Mouse (Mus musculus) liver, embryonic 15.5 days (tissue): ENCODE results near the gene Wwp2. TPM values are rescaled to one million over a fixed set of nuclear protein-coding genes. Genes with fewer than 3 reads are reported as not detected.
A peak's percentile ranks its signal among the peaks of the same experiment; 100 is the strongest.
"Not testable (repeated sequence)": the region's sequence is repeated elsewhere in the genome, so short reads cannot be mapped to it uniquely, and the experiment has no call there.

Experiments used
- ATAC-seq: fragments of 200-750 bp; cut with Nextera tagmentation; 2 replicates; pipeline ENCODE4 v1.8.0; 2017; ENCODE audit warnings: moderate number of reproducible peaks, mild to moderate bottlenecking, moderate library complexity; ENCODE audit not compliant: insufficient read depth
- H3K27ac ChIP-seq: fragments of 300-500 bp; sonication (generic); replicated peaks from 2 replicates; pipeline ENCODE4 v1.5.1; 2015; ENCODE audit warnings: mild to moderate bottlenecking, inconsistent platforms
- H3K27me3 ChIP-seq: fragments of 300-500 bp; sonication (generic); 2 replicates; pipeline ENCODE4 v1.6.1; 2015; ENCODE audit warnings: mild to moderate bottlenecking, inconsistent platforms
- H3K36me3 ChIP-seq: fragments of 300-500 bp; sonication (generic); replicated peaks from 2 replicates; pipeline ENCODE4 v1.6.1; 2015; ENCODE audit warnings: moderate library complexity, mild to moderate bottlenecking, inconsistent platforms
- H3K4me1 ChIP-seq: fragments of 300-500 bp; sonication (generic); replicated peaks from 2 replicates; pipeline ENCODE4 v1.6.1; 2015; ENCODE audit warnings: inconsistent platforms
- H3K4me2 ChIP-seq: fragments of 300-500 bp; sonication (generic); 2 replicates; pipeline ENCODE4 v1.6.1; 2015; ENCODE audit warnings: moderate library complexity, mild to moderate bottlenecking, inconsistent platforms
- H3K4me3 ChIP-seq: fragments of 300-500 bp; sonication (generic); replicated peaks from 2 replicates; pipeline ENCODE4 v1.5.1; 2015; ENCODE audit warnings: mild to moderate bottlenecking, inconsistent platforms
- H3K9ac ChIP-seq: fragments of 300-500 bp; sonication (generic); 2 replicates; pipeline ENCODE4 v1.6.1; 2015; ENCODE audit warnings: moderate library complexity, mild to moderate bottlenecking, inconsistent platforms
- H3K9me3 ChIP-seq: fragments of 300-500 bp; sonication (generic); replicated peaks from 2 replicates; pipeline ENCODE4 v1.6.1; 2016; ENCODE audit warnings: inconsistent platforms
- WGBS: fragments of 180-500 bp; shearing (Covaris S2); methylation state at CpG from one replicate; pipeline ENCODE4 v1.1.7; 2015; ENCODE audit warnings: mixed read lengths; ENCODE audit not compliant: insufficient replicate concordance; 5-methylcytosine and 5-hydroxymethylcytosine counted together
- polyA plus RNA-seq: library from polyadenylated mRNA; unstranded; fragments of >200 nt; fragmentation: Nextera tagmentation; extraction: Ambion mirVana; gene quantifications from 2 replicates; pipeline ENCODE4 v1.2.1, GENCODE M21; 2015

Gene Wwp2
- polyA plus RNA-seq, 1 experiment from 2014 or later = 32.3 TPM

DNA sequence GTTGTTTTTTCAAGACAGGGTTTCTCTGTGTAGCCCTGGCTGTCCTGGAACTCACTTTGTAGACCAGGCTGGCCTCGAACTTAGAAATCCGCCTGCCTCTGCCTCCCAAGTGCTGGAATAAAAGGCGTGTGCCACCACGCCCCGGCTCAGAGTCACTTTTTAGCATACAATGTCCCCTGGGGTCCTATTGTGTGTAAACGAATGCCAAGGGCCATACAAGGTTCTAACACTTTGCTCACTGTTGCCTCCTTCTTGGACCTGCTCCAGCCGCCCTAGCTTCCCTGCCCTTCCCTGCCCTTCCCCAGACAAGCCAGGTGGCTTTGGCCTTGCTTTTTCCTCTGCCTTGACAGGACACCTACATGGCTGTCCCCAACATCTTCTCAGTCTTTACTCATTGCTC lies 40.6 kb downstream of the Wwp2 start:
- 84% methylated on average over 7 of the region's 7 CpGs for WGBS
- H3K27ac ChIP-seq, H3K4me2 ChIP-seq, H3K9me3 ChIP-seq, H3K4me3 ChIP-seq, H3K9ac ChIP-seq, ATAC-seq, H3K4me1 ChIP-seq, H3K27me3 ChIP-seq: not testable (repeated sequence)
- peaks cover 20% of the 10 kb centered on the region for H3K36me3 ChIP-seq

DNA sequence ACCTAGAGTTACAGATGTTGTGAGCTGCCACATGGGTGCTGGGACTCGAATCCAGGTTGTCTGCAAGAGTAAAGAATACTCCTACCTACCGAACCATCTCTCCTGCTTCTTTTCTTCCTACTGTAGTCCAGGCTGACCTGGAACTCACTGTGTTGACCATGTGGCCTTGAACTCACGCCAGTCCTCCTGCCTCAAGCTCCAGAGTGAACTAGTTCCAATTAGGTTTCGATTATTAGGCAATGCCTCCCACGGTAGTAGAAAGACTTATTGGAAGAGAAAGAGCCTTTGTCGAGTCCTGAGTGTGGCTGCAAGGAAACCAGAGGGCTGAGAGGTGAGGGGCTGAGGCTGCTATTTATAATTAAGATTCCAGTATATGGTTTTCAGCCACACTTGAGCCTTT lies 42.6 kb downstream of the Wwp2 start:
- no peak for ATAC-seq
- Histone ChIP-seq H3K27ac (no peak overlapping the region), H3K9ac (no peak overlapping the region), H3K9me3 (no peaks in the 10 kb centered on the region), H3K27me3 (no peaks in the 10 kb centered on the region), H3K4me1 (no peaks in the 10 kb centered on the region), H3K36me3 (peaks cover 21% of the 10 kb centered on the region), H3K4me2 (no peak overlapping the region), H3K4me3 (no peak overlapping the region)
- 67% methylated on average over 6 of the region's 6 CpGs for WGBS

GRCm38 (mm10) chr8:107480436-107480835 lies 44.3 kb downstream of the Wwp2 start:
- 83% methylated on average over 4 of the region's 4 CpGs for WGBS
- no peak overlapping the region for H3K27ac ChIP-seq
- no peaks in the 10 kb centered on the region for H3K27me3 ChIP-seq
- no peaks in the 10 kb centered on the region for H3K9me3 ChIP-seq
- H3K36me3 ChIP-seq = peaks cover 28% of the 10 kb centered on the region
- no peaks in the 10 kb centered on the region for H3K4me1 ChIP-seq
- H3K4me2 ChIP-seq = no peak overlapping the region
- no peak overlapping the region for H3K9ac ChIP-seq
- no peak overlapping the region for H3K4me3 ChIP-seq
- ATAC-seq = no peak

GRCm38 (mm10) chr8:107483250-107483649 lies 47.1 kb downstream of the Wwp2 start:
- H3K36me3 ChIP-seq = peaks cover 37% of the 10 kb centered on the region
- ATAC-seq = no peak
- whole genome bisulfite sequencing = 82% methylated on average over 8 of the region's 8 CpGs

GRCm38 (mm10) chr8:107484956-107485355 lies 48.8 kb downstream of the Wwp2 start:
- ATAC-seq = no peak
- peaks cover 15% of the 10 kb centered on the region for H3K4me1 ChIP-seq
- H3K9me3 ChIP-seq = no peaks in the 10 kb centered on the region
- H3K27me3 ChIP-seq = no peaks in the 10 kb centered on the region
- no peak overlapping the region for H3K9ac ChIP-seq
- H3K27ac ChIP-seq = no peak overlapping the region
- peaks cover 33% of the 10 kb centered on the region for H3K36me3 ChIP-seq
- no peak overlapping the region for H3K4me3 ChIP-seq
- H3K4me2 ChIP-seq = no peak overlapping the region

More at GRCm38 (mm10) chr8:107483250-107483649, 47.1 kb downstream of the Wwp2 start:
- no peak overlapping the region for H3K27ac ChIP-seq
- no peak overlapping the region for H3K4me3 ChIP-seq
- H3K4me2 ChIP-seq = no peak overlapping the region
- H3K9me3 ChIP-seq = no peaks in the 10 kb centered on the region
- H3K9ac ChIP-seq = no peak overlapping the region
- H3K4me1 ChIP-seq = no peaks in the 10 kb centered on the region
- no peaks in the 10 kb centered on the region for H3K27me3 ChIP-seq

- H3K36me3 ChIP-seq = peaks cover 26% of the 10 kb centered on the region
- no peak for ATAC-seq
- no peak overlapping the region for H3K4me3 ChIP-seq
- no peaks in the 10 kb centered on the region for H3K9me3 ChIP-seq
- no peaks in the 10 kb centered on the region for H3K27me3 ChIP-seq
- peaks cover 19% of the 10 kb centered on the region for H3K4me1 ChIP-seq
- WGBS = 65% methylated on average over 4 of the region's 4 CpGs
- no peak overlapping the region for H3K4me2 ChIP-seq
- H3K9ac ChIP-seq = no peak overlapping the region
- no peak overlapping the region for H3K27ac ChIP-seq
Measured at GRCm38 (mm10) chr8:107488551-107488950, 52.4 kb downstream of the Wwp2 start.

DNA sequence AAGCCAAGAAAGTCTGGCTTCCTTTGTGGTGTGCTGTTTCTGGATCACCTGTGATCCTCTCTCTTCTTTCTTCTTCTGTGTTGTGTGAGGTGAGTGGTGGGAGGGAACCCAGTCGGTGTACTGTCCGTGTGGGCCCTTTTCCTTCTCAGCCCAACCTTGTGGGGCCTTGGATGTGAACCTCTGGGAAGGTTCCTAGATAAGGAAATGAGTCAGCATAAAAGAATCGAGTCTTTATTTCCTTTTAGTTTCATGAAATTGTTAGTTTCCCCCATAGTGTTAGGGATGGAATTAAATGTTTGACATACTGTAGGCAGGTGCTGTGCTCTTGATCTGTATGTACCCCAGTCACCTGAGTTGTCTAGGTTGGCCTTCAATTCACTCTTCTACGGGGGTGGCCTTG lies 52.9 kb downstream of the Wwp2 start:
- no peaks in the 10 kb centered on the region for H3K27me3 ChIP-seq
- no peak overlapping the region for H3K4me2 ChIP-seq
- H3K36me3 ChIP-seq = peaks cover 21% of the 10 kb centered on the region
- ATAC-seq = peak; percentile 41; the same call in 1 of the 2 replicates
- WGBS = 21% methylated on average over 4 of the region's 4 CpGs
- H3K9me3 ChIP-seq = no peaks in the 10 kb centered on the region
- peaks cover 19% of the 10 kb centered on the region for H3K4me1 ChIP-seq
- H3K4me3 ChIP-seq = no peak overlapping the region
- 0 out of 2 replicates have a peak overlapping the region, but pooled peaks have one; percentile 12 for H3K27ac ChIP-seq
- H3K9ac ChIP-seq = no peak overlapping the region

DNA sequence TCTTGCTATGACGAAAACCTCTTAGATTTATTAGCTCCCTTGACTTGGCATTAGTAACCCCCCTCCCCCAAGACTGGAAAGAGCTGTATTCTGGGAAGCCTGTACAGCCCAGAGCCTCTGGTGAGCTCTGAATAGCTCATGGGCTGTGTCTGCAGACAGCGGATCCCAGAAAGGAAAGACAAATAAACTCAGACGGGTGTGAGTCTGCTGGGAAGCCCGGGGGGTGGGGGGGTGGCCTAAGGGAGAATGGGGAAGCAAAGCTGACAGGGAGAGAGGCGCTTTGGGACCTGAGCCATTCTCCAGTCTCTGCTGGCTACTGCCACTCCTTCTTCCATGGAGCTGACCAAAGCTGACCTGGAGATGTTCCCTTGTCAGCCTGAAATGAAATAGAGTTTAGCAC lies 53.8 kb downstream of the Wwp2 start:
- no peaks in the 10 kb centered on the region for H3K9me3 ChIP-seq
- 44% methylated on average over 5 of the region's 5 CpGs for WGBS
- H3K36me3 ChIP-seq = peaks cover 21% of the 10 kb centered on the region
- peaks cover 19% of the 10 kb centered on the region for H3K4me1 ChIP-seq
- no peak overlapping the region for H3K4me2 ChIP-seq
- no peak overlapping the region for H3K4me3 ChIP-seq
- ATAC-seq = no peak
- no peak overlapping the region for H3K27ac ChIP-seq
- no peaks in the 10 kb centered on the region for H3K27me3 ChIP-seq
- no peak overlapping the region for H3K9ac ChIP-seq

DNA sequence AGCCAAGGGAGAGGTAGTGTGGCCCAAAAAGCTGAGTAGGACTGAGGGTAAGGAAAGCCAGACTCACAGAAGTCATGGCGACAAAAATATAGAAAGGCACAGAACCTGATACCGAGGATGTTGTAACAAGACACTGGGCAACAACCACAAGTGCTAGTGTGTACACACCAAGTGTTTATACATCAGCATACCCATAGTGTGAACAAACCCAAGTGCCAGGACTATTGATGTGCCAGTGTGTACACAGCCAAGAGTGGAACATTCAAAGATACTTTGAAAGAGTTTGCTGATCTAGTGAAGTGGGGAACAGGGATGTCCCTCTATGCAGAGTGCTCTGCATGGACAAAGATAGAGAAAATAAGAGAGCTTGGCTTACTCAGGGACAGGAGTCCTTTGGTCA lies 54.5 kb downstream of the Wwp2 start:
- Histone ChIP-seq H3K27ac (no peak overlapping the region), H3K4me1 (peaks cover 19% of the 10 kb centered on the region), H3K36me3 (peaks cover 13% of the 10 kb centered on the region), H3K9ac (no peak overlapping the region), H3K4me3 (no peak overlapping the region), H3K4me2 (no peak overlapping the region), H3K9me3 (no peaks in the 10 kb centered on the region), H3K27me3 (no peaks in the 10 kb centered on the region)
- no peak for ATAC-seq
- WGBS = 73% methylated on average over 2 of the region's 2 CpGs

- Histone ChIP-seq H3K4me1 (peaks cover 19% of the 10 kb centered on the region), H3K36me3 (peaks cover 8% of the 10 kb centered on the region), H3K4me3 (no peak overlapping the region), H3K27me3 (no peaks in the 10 kb centered on the region), H3K9me3 (no peaks in the 10 kb centered on the region), H3K9ac (no peak overlapping the region), H3K27ac (no peak overlapping the region), H3K4me2 (no peak overlapping the region)
- WGBS = 77% methylated on average over 4 of the region's 4 CpGs
- ATAC-seq = no peak
Measured at GRCm38 (mm10) chr8:107491212-107491611, 55.0 kb downstream of the Wwp2 start.

DNA sequence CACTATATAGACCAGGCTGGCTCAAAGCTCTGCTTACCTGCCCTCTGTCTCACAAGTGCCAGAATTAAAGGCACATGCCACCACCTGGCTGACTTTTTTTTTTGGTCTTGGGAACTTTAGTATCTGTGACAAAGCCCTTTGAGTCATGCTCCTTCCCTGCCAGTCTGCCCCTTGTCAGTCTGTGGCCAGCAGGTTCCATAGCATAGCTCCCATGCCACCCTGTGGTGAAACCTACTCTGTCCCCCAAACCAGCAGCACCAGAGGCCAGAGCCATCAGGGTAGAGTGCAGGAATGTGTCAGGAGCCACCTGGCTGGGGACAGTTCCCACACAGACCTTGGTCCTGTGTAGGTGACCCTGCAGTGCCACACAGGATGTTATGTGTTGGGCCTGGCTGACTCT lies 55.7 kb downstream of the Wwp2 start:
- H3K9me3 ChIP-seq = no peaks in the 10 kb centered on the region
- no peak overlapping the region for H3K4me3 ChIP-seq
- H3K27ac ChIP-seq = no peak overlapping the region
- peaks cover 3% of the 10 kb centered on the region for H3K36me3 ChIP-seq
- H3K9ac ChIP-seq = no peak overlapping the region
- no peak overlapping the region for H3K4me2 ChIP-seq
- peaks cover 19% of the 10 kb centered on the region for H3K4me1 ChIP-seq
- no peak for ATAC-seq
- no peaks in the 10 kb centered on the region for H3K27me3 ChIP-seq

DNA sequence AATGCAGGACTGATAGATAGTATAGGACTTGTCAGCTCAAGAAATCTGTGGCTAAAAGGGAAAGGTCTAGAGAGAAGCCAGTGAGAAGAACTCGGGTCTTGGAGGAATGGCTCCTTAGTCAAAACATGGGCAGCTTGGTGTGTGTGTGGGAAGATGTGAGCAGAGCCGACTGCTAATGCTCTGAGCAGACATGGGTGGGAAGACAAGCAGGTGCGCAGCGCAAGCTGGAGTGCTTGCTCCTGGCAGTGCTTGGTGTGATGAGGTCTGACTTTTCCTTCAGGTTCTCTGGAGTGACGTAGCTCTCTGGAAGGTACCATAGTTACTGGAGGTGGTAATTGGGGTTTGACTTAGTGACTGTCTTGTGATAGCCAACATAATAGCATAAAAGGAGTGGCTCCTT lies 56.6 kb downstream of the Wwp2 start:
- no peaks in the 10 kb centered on the region for H3K9me3 ChIP-seq
- H3K27ac ChIP-seq = no peak overlapping the region
- no peaks in the 10 kb centered on the region; the same call in 1 of the 2 replicates for H3K36me3 ChIP-seq
- H3K9ac ChIP-seq = no peak overlapping the region
- no peak overlapping the region for H3K4me2 ChIP-seq
- no peak for ATAC-seq
- no peak overlapping the region for H3K4me3 ChIP-seq
- WGBS = 75% methylated on average over 5 of the region's 5 CpGs
- peaks cover 21% of the 10 kb centered on the region for H3K4me1 ChIP-seq
- no peaks in the 10 kb centered on the region for H3K27me3 ChIP-seq
